Mouse (Mus musculus) left cerebral cortex, adult 11 months (tissue): ENCODE results near the gene Dennd2a.
"Not testable (repeated sequence)": the region's sequence is repeated elsewhere in the genome, so short reads cannot be mapped to it uniquely, and the experiment has no call there.

Source experiments
- DNase-seq: peaks from one replicate; pipeline ENCODE4 v3.0.0; 2022; ENCODE audit warnings: low spot score

Gene Dennd2a

DNA sequence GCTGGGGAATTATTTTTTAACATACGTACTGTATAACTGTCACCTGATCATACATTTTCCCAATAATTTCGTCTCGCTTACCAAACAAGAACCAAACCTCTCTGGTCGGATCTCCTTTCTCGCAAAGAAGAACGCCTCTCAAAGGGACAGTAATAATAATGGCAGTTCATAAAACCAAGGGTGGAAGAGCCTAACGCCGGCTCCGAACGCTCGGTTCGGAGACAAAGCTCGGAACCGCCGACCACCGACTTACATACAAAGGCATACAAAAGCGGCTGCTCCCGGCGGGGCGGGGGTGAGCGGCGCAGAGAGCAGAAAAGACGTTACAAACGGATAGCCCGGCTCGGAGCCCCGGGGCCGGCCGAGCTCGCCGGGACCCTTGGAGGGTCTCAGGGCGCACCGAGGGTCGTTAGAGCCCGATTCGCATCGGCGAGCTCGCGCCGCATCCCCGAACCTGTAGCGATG is 138.2 kb downstream of the Dennd2a start:
- DNase-seq: no peak

DNA sequence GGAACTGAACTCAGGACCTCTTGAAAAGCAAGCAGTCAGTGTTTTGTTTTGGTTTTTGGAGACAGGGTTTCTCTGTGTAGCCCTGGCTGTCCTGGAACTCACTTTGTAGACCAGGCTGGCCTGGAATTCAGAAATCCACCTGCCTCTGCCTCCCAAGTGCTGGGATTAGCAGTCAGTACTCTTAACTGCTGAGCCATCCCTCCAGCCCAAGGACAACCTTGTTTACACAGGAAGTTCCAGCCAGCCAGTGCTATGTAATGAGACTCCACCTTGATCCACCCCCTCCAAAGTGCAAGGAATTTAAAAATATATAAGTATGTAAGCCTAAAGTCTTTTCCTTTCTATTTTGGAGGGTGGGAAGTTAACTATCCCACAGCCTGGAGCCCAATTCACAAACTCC is 141.0 kb downstream of the Dennd2a start:
- DNase-seq: not testable (repeated sequence)

DNA sequence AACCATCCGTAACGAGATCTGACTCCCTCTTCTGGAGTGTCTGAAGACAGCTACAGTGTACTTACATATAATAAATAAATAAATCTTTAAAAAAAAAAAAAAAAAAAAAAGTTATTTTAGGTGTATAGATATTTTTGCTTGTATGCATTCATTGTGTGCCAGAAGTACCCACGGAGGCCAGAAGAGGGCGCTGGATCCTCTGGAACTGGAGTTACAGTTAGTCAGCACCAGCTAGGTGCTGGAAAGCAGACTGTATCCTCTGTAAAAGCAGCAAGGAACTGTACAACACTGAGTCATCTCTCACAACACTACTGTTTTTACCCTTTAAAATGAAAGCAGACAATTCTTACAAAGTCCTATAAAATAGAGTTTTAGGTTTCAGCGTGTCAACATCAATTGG is 141.9 kb downstream of the Dennd2a start:
- peak; percentile 51 for DNase-seq

GRCm38 (mm10) chr6:39414106-39414505 is 143.6 kb downstream of the Dennd2a start:
- no peak for DNase-seq
